Mouse (Mus musculus): ENCODE measurements around the gene Usp18. TPM values are rescaled to one million over a fixed set of nuclear protein-coding genes. Genes with fewer than 3 reads are reported as not detected.
A peak's percentile ranks its signal among the peaks of the same experiment; 100 is the strongest.

The Usp18 gene
- polyA plus RNA-seq, 1 experiment from 2014 or later: 2.8 TPM

GRCm38 (mm10) chr6:121223001-121223400 lies 22.7 kb upstream of the Usp18 start:
- Histone ChIP-seq H3K36me3 (ENCODE audit: insufficient read depth, low read length) (no peaks in the 10 kb centered on the region), H3K9me3 (ENCODE audit: low read length) (no peaks in the 10 kb centered on the region), H3K4me3 (ENCODE audit: low read length) (no peak overlapping the region), H3K9ac (replicated peaks; ENCODE audit: low read length) (no peak overlapping the region), H3K27me3 (ENCODE audit: insufficient read depth, low read length) (no peaks in the 10 kb centered on the region), H3K27ac (ENCODE audit: low read length) (no peak overlapping the region), H3K4me1 (ENCODE audit: insufficient read depth, low read length) (peaks cover 9% of the 10 kb centered on the region), H3K4me2 (replicated peaks; ENCODE audit: low read depth, low read length) (no peak overlapping the region)
- ATAC-seq (ENCODE audit: low FRiP score, low TSS enrichment): no peak
- 92% methylated on average over 14 of the region's 14 CpGs for WGBS

- Histone ChIP-seq H3K4me2 (replicated peaks; ENCODE audit: low read depth, low read length) (no peak overlapping the region), H3K36me3 (ENCODE audit: insufficient read depth, low read length) (no peaks in the 10 kb centered on the region), H3K27me3 (ENCODE audit: insufficient read depth, low read length) (no peaks in the 10 kb centered on the region), H3K9me3 (ENCODE audit: low read length) (no peaks in the 10 kb centered on the region), H3K9ac (replicated peaks; ENCODE audit: low read length) (no peak overlapping the region), H3K27ac (ENCODE audit: low read length) (no peak overlapping the region), H3K4me1 (ENCODE audit: insufficient read depth, low read length) (peaks cover 9% of the 10 kb centered on the region), H3K4me3 (ENCODE audit: low read length) (no peak overlapping the region)
- no peak for ATAC-seq (ENCODE audit: low FRiP score, low TSS enrichment)
- 75% methylated on average over 5 of the region's 5 CpGs for WGBS
Observed at GRCm38 (mm10) chr6:121224067-121224466, 21.6 kb upstream of the Usp18 start.

- Histone ChIP-seq H3K36me3 (ENCODE audit: insufficient read depth, low read length) (no peaks in the 10 kb centered on the region), H3K27me3 (ENCODE audit: insufficient read depth, low read length) (no peaks in the 10 kb centered on the region), H3K9me3 (ENCODE audit: low read length) (no peaks in the 10 kb centered on the region), H3K4me3 (ENCODE audit: low read length) (no peak overlapping the region), H3K4me2 (replicated peaks; ENCODE audit: low read depth, low read length) (no peak overlapping the region), H3K9ac (replicated peaks; ENCODE audit: low read length) (no peak overlapping the region), H3K4me1 (ENCODE audit: insufficient read depth, low read length) (peaks cover 9% of the 10 kb centered on the region), H3K27ac (ENCODE audit: low read length) (no peak overlapping the region)
- no peak for ATAC-seq (ENCODE audit: low FRiP score, low TSS enrichment)
- WGBS: 7% methylated on average over 6 of the region's 6 CpGs
Observed at GRCm38 (mm10) chr6:121224993-121225392, 20.7 kb upstream of the Usp18 start.

- WGBS: 58% methylated on average over 4 of the region's 4 CpGs
- H3K4me1 ChIP-seq (ENCODE audit: insufficient read depth, low read length): peaks cover 9% of the 10 kb centered on the region
- H3K9ac ChIP-seq (replicated peaks; ENCODE audit: low read length): no peak overlapping the region
- no peak overlapping the region for H3K27ac ChIP-seq (ENCODE audit: low read length)
- no peak overlapping the region for H3K4me3 ChIP-seq (ENCODE audit: low read length)
- no peaks in the 10 kb centered on the region for H3K36me3 ChIP-seq (ENCODE audit: insufficient read depth, low read length)
- H3K27me3 ChIP-seq (ENCODE audit: insufficient read depth, low read length): no peaks in the 10 kb centered on the region
- H3K9me3 ChIP-seq (ENCODE audit: low read length): no peaks in the 10 kb centered on the region
- no peak for ATAC-seq (ENCODE audit: low FRiP score, low TSS enrichment)
- no peak overlapping the region for H3K4me2 ChIP-seq (replicated peaks; ENCODE audit: low read depth, low read length)
Observed at GRCm38 (mm10) chr6:121226043-121226442, 19.7 kb upstream of the Usp18 start.

GRCm38 (mm10) chr6:121226744-121227143 lies 19.0 kb upstream of the Usp18 start:
- no peaks in the 10 kb centered on the region for H3K9me3 ChIP-seq (ENCODE audit: low read length)
- no peaks in the 10 kb centered on the region for H3K27me3 ChIP-seq (ENCODE audit: insufficient read depth, low read length)
- H3K9ac ChIP-seq (replicated peaks; ENCODE audit: low read length): no peak overlapping the region
- WGBS: 56% methylated on average over 2 of the region's 2 CpGs
- H3K4me2 ChIP-seq (replicated peaks; ENCODE audit: low read depth, low read length): no peak overlapping the region
- H3K27ac ChIP-seq (ENCODE audit: low read length): no peak overlapping the region
- H3K36me3 ChIP-seq (ENCODE audit: insufficient read depth, low read length): no peaks in the 10 kb centered on the region
- no peak for ATAC-seq (ENCODE audit: low FRiP score, low TSS enrichment)
- no peak overlapping the region for H3K4me3 ChIP-seq (ENCODE audit: low read length)
- peaks cover 9% of the 10 kb centered on the region for H3K4me1 ChIP-seq (ENCODE audit: insufficient read depth, low read length)

GRCm38 (mm10) chr6:121228421-121228820 lies 17.3 kb upstream of the Usp18 start:
- no peak overlapping the region for H3K9ac ChIP-seq (replicated peaks; ENCODE audit: low read length)
- H3K9me3 ChIP-seq (ENCODE audit: low read length): no peaks in the 10 kb centered on the region
- no peak overlapping the region for H3K4me3 ChIP-seq (ENCODE audit: low read length)
- no peak overlapping the region for H3K27ac ChIP-seq (ENCODE audit: low read length)
- no peaks in the 10 kb centered on the region for H3K36me3 ChIP-seq (ENCODE audit: insufficient read depth, low read length)
- H3K4me2 ChIP-seq (replicated peaks; ENCODE audit: low read depth, low read length): no peak overlapping the region
- H3K4me1 ChIP-seq (ENCODE audit: insufficient read depth, low read length): peaks cover 9% of the 10 kb centered on the region
- ATAC-seq (ENCODE audit: low FRiP score, low TSS enrichment): no peak
- H3K27me3 ChIP-seq (ENCODE audit: insufficient read depth, low read length): no peaks in the 10 kb centered on the region
- WGBS: 70% methylated on average over 8 of the region's 8 CpGs

GRCm38 (mm10) chr6:121232652-121233051 lies 13.1 kb upstream of the Usp18 start:
- H3K27ac ChIP-seq (ENCODE audit: low read length): no peak overlapping the region
- no peaks in the 10 kb centered on the region for H3K27me3 ChIP-seq (ENCODE audit: insufficient read depth, low read length)
- no peaks in the 10 kb centered on the region for H3K9me3 ChIP-seq (ENCODE audit: low read length)
- H3K4me2 ChIP-seq (replicated peaks; ENCODE audit: low read depth, low read length): no peak overlapping the region
- H3K36me3 ChIP-seq (ENCODE audit: insufficient read depth, low read length): no peaks in the 10 kb centered on the region
- WGBS: 54% methylated on average over 1 of the region's 1 CpGs
- no peak overlapping the region for H3K4me3 ChIP-seq (ENCODE audit: low read length)
- peak; percentile 35; the same call in 1 of the 2 replicates for ATAC-seq (ENCODE audit: low FRiP score, low TSS enrichment)
- H3K4me1 ChIP-seq (ENCODE audit: insufficient read depth, low read length): no peaks in the 10 kb centered on the region
- no peak overlapping the region for H3K9ac ChIP-seq (replicated peaks; ENCODE audit: low read length)

- Histone ChIP-seq H3K36me3 (ENCODE audit: insufficient read depth, low read length) (no peaks in the 10 kb centered on the region), H3K27ac (ENCODE audit: low read length) (no peak overlapping the region), H3K27me3 (ENCODE audit: insufficient read depth, low read length) (peaks cover 3% of the 10 kb centered on the region; the same call in 1 of the 2 replicates), H3K4me3 (ENCODE audit: low read length) (no peak overlapping the region), H3K4me2 (replicated peaks; ENCODE audit: low read depth, low read length) (no peak overlapping the region), H3K4me1 (ENCODE audit: insufficient read depth, low read length) (no peaks in the 10 kb centered on the region), H3K9me3 (ENCODE audit: low read length) (no peaks in the 10 kb centered on the region), H3K9ac (replicated peaks; ENCODE audit: low read length) (no peak overlapping the region)
- no peak for ATAC-seq (ENCODE audit: low FRiP score, low TSS enrichment)
- WGBS: 89% methylated on average over 2 of the region's 2 CpGs
Observed at GRCm38 (mm10) chr6:121236386-121236785, 9.3 kb upstream of the Usp18 start.

GRCm38 (mm10) chr6:121238209-121238608 lies 7.5 kb upstream of the Usp18 start:
- Histone ChIP-seq H3K9me3 (ENCODE audit: low read length) (no peaks in the 10 kb centered on the region), H3K4me2 (replicated peaks; ENCODE audit: low read depth, low read length) (no peak overlapping the region), H3K27ac (ENCODE audit: low read length) (no peak overlapping the region), H3K36me3 (ENCODE audit: insufficient read depth, low read length) (no peaks in the 10 kb centered on the region), H3K4me1 (ENCODE audit: insufficient read depth, low read length) (no peaks in the 10 kb centered on the region), H3K4me3 (ENCODE audit: low read length) (no peak overlapping the region), H3K9ac (replicated peaks; ENCODE audit: low read length) (no peak overlapping the region), H3K27me3 (ENCODE audit: insufficient read depth, low read length) (peaks cover 3% of the 10 kb centered on the region; the same call in 1 of the 2 replicates)
- no peak for ATAC-seq (ENCODE audit: low FRiP score, low TSS enrichment)
- WGBS: 94% methylated on average over 4 of the region's 4 CpGs

- Histone ChIP-seq H3K9me3 (ENCODE audit: low read length) (no peaks in the 10 kb centered on the region), H3K27me3 (ENCODE audit: insufficient read depth, low read length) (peaks cover 13% of the 10 kb centered on the region; the same call in 1 of the 2 replicates), H3K4me2 (replicated peaks; ENCODE audit: low read depth, low read length) (no peak overlapping the region), H3K27ac (ENCODE audit: low read length) (no peak overlapping the region), H3K4me1 (ENCODE audit: insufficient read depth, low read length) (peaks cover 3% of the 10 kb centered on the region; the same call in 1 of the 2 replicates), H3K4me3 (ENCODE audit: low read length) (no peak overlapping the region), H3K9ac (replicated peaks; ENCODE audit: low read length) (no peak overlapping the region), H3K36me3 (ENCODE audit: insufficient read depth, low read length) (no peaks in the 10 kb centered on the region)
- no peak for ATAC-seq (ENCODE audit: low FRiP score, low TSS enrichment)
- 73% methylated on average over 2 of the region's 2 CpGs for WGBS
Observed at GRCm38 (mm10) chr6:121241780-121242179, 3.9 kb upstream of the Usp18 start.
